Mouse (Mus musculus) left cerebral cortex, adult 18-20 months (tissue): ENCODE measurements at regions not wholly inside any gene's neighbourhood (a gene's known extent, or its start where the extent isn't known, plus 50 kb on each side); places are given as distances from the start of the nearest gene placed in this dataset.
A peak's percentile ranks its signal among the peaks of the same experiment; 100 is the strongest.

ENCODE experiments used
- DNase-seq, 2 experiments: peaks; one replicate each; pipeline ENCODE4 v3.0.0; 2021 to 2022; ENCODE audit warnings: low spot score in 2 of 2, mixed read lengths in 1 of 2

- DNase-seq = peak; percentile 35 to 65
Observed at GRCm38 (mm10) chr2:123023918-123024317, 258.9 kb downstream of the Sqor start.

DNA sequence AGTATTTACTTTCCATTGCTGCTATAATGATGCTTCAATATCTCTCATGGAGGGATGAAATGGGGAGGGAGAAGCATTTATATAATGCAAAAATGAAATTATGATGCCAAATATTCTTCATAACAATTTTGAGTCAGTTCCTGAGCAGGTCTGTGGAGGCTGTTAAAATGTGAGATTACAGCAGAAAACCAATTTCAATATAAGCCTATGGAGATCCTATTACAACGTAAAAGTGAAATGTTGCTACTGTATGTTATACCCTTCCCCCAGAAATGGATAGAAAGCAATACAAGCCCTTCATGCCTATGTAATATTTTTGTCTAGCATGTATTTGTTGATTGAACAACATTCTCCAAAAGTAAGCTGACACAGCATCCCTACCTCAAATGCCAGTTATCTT is 259.3 kb downstream of the Sqor start:
- no peak for DNase-seq

GRCm38 (mm10) chr2:123024976-123025585 is 260.0 kb downstream of the Sqor start:
- DNase-seq = peak in 1 of 2 experiments; percentile 12

DNA sequence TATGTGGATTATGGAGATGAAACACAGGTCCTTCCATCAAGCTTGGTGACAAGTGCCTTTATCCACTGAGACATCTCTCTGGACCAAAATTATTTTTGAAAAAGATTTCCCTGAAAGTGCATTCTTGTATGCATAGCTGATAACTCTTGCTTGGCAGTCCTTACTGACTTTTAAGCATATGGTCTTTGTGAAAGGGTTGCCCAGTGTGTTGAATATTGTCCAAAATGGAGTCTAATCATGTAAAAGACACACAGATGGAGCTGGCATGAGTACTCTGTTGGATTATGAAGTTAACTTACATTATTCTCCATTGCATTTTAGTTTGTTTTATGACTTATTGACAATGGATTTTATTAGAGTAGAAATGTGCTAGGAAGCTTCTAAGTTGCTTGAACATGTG is 282.3 kb downstream of the Sqor start:
- DNase-seq = no peak

DNA sequence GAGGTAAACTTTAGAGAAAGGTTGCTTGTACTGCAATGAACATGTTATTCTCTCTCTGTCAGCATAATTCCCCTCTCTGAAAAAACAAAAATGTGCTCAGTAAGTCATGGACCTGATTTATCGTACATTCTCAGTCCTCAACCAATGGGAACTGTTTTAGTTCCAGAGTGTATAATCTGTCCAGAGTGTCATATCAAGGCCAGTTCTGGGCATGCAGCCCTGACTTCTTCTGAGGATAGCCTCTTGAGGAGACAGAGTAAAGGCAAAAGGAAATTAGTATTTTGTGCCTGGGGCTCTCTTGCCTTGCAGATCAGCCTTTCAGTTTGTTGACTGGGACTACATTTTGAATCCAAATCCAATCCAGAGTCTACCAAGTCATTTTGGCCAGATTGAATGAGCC is 299.6 kb downstream of the Sqor start:
- no peak for DNase-seq

- no peak for DNase-seq
Observed at GRCm38 (mm10) chr2:123068809-123069208, 303.8 kb downstream of the Sqor start.

DNA sequence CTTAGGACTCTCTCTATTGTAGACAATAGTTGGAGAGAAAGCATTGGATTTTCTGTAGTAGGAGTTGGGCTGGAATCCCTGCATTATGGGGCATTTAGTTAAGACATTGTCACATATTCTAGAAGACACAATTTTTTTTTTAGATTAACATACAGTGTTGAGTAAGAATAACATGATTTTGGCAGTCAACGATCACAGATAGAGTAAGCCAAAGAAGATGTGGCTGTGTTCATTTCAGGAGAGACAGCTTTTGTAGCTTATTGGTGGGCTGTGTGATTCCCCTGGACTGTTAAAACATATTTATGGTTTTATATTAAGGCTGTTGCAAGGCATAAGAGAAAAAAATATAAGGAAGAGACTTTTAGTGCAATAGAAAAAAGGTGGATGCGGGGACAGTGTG is 307.6 kb downstream of the Sqor start:
- DNase-seq = no peak

- peak in 1 of 2 experiments; percentile 3 for DNase-seq
Observed at GRCm38 (mm10) chr2:123073476-123074085, 308.5 kb downstream of the Sqor start.

DNA sequence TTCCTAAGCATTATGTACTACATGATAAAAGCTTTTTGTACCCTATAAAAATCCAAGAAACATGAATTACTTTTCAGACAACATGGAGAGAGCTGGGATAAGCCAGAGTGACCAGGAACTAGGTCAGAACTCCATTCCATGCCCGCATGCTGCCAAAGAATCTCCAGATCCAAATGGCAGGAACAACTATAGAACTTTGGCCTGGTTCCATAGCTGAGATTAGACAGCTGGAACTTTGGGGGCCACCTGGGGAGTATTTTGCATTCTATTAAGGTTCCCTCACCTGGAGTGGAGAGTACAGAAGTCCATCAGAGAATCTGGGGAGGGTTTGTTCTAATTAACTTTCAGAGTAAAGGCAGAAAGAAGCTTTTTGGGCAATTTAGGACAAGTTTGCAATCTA is 327.7 kb downstream of the Sqor start:
- no peak for DNase-seq

DNA sequence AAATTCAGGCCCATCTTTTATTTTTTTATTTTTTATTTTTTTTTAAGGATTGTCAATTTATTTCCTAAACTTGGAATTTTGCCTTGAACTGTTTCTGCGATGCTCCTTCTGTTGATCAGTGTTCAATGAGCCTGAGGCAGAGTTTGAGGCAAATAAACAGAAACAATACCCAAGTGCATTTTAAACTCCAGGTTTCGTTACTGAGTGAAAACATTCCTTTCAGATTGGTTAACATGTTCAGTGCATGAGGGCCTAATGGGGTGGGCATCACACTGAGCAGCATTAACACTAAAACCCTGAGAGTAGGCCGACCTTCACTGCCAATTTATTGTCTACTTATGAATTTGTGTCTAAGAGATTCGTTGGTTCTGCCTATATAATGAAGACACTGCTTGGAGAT is 338.5 kb downstream of the Sqor start:
- DNase-seq = no peak

GRCm38 (mm10) chr2:123131496-123131895 is 366.5 kb downstream of the Sqor start:
- DNase-seq = no peak

- DNase-seq = no peak
Observed at GRCm38 (mm10) chr2:123153170-123153569, 388.1 kb downstream of the Sqor start.

DNA sequence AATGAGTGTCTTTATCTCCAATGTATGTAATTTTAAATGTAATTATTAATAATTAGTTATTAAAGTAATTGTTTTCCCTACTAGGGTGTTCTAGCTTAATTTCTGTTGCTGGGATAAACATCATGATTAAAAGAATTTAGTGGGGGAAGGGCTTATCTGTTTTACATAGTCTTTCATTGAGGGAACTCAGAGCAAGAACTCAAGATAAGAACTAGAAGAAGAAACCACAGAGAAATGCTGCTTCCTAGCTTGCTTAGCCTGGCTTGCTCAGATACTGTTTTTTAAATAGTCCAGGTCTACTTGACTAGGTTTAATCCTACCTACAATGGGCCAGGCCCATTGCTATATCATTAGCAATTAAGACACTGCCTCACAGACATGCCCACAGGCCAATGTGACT is 400.3 kb downstream of the Sqor start:
- DNase-seq = no peak

DNA sequence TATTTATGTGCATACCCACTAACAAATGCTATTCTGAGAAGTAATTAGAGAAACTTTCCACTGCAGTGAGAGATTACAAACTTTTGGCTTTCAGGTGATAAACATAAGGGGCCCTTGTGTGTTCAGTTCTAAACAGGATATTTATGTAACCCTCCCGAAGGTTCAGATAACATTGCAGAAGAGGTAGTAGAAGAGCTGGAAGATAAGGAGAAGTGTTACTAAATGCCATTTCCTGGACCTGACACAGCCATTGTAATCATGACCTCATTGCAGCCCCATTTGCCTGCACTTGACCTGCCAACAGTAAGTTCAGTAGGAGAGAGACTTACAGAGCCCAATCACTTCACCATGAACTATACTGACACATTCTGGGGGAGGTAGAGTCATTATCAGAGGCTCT is 405.6 kb downstream of the Sqor start:
- DNase-seq = no peak

DNA sequence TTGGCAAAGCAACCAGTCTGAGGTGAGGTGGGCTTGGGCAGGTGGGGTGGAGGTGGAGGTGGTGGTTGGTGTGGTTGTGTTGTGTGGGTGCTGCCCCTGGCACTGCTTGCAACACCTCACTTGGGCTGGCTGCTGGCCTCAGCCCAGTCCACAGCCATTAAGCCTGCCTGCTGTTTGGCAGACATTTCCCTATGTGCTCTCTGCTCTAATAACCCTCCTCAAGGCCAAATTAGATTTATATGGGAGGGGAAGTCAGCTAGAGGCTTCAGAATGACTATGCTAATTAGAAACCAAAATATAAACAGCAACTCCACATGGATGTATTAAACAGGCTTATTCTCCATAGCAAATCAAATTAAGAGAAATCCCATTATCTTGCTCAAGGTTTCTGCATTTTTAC is 417.2 kb downstream of the Sqor start:
- DNase-seq = no peak

DNA sequence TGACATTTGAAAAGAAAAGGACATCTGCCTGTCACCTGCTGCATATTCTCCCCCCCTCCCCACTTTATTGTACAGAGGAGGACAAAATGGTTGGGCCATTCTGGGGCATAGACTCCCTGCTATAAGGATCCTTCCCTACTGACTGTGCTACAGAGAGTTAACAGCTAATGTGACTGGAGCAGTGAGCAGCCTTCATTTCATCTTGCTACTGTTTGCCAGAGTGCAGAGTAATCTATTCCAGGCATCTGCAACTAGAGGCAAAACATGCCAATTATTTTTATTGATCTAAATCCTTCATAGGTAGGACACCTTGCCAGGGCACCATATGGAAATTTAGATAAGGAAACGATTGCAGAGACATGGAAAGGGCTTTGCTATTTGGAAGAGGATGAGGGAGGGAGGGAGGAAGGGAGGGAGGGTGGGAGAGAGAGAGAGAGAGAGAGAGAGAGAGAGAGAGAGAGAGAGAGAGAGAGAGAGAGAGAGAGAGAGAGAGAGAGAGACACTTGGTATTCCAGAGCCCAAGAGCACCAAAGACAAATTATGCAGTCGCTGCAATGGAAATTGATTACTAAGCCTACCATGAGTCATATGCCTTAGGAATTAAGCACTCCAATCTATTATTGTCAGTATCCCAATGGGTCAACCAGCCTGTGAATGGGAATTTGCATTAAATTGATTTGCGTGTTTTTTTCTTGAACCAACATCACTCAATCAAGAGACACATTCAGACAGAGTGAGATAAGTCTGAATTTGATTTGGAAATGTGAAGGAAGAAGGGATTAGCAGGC is 426.0 kb downstream of the Sqor start:
- no peak for DNase-seq

- DNase-seq = peak in 1 of 2 experiments; percentile 6
Observed at GRCm38 (mm10) chr2:123194533-123194932, 429.5 kb downstream of the Sqor start.
